Mouse (Mus musculus) mature B cell (primary cell): ENCODE data around the gene Mgat4b.
"Not testable (repeated sequence)": the region's sequence is repeated elsewhere in the genome, so short reads cannot be mapped to it uniquely, and the experiment has no call there.

Experiments
- in situ Hi-C: fragments of 300-500 bp; cut with MboI; formaldehyde crosslinking; loops from 2 replicates; pipeline ENCODE4 v1.14.3; 2019

Gene Mgat4b

GRCm38 (mm10) chr11:50210505-50211151, at the start of gene Mgat4b, which contains the start of gene Sqstm1:
Gene Mgat4b, plus strand, starts transcription at chr11:50210890.
Gene Sqstm1, minus strand, starts transcription at chr11:50210827.
- in situ Hi-C loops, result no loop called here

GRCm38 (mm10) chr11:50161578-50162304, 48.9 kb upstream of the Mgat4b start:
- in situ Hi-C loops, result no loop called here

- in situ Hi-C loops, result no loop called here
Observed at GRCm38 (mm10) chr11:50162338-50163050, 48.2 kb upstream of the Mgat4b start.

- in situ Hi-C loops, result no loop called here
Observed at GRCm38 (mm10) chr11:50168352-50168751, 42.3 kb upstream of the Mgat4b start.

GRCm38 (mm10) chr11:50174111-50174729, 36.5 kb upstream of the Mgat4b start, which contains the start of gene Mrnip:
Gene Mrnip, plus strand, starts transcription at chr11:50174444.
- in situ Hi-C loops, result not testable (repeated sequence)

- in situ Hi-C loops, result no loop called here
Observed at GRCm38 (mm10) chr11:50174730-50175187, 35.9 kb upstream of the Mgat4b start.

GRCm38 (mm10) chr11:50176351-50176750, 34.3 kb upstream of the Mgat4b start:
- in situ Hi-C loops, result no loop called here

- in situ Hi-C loops, result no loop called here
Observed at GRCm38 (mm10) chr11:50177111-50177510, 33.6 kb upstream of the Mgat4b start.

GRCm38 (mm10) chr11:50178532-50179488, 31.9 kb upstream of the Mgat4b start:
- in situ Hi-C loops, result no loop called here

GRCm38 (mm10) chr11:50180478-50181231, 30.0 kb upstream of the Mgat4b start:
- in situ Hi-C loops, result no loop called here

GRCm38 (mm10) chr11:50182702-50183101, 28.0 kb upstream of the Mgat4b start:
- in situ Hi-C loops, result no loop called here

GRCm38 (mm10) chr11:50184788-50185187, 25.9 kb upstream of the Mgat4b start:
- in situ Hi-C loops, result no loop called here

- in situ Hi-C loops, result no loop called here
Observed at GRCm38 (mm10) chr11:50188682-50189081, 22.0 kb upstream of the Mgat4b start.

- in situ Hi-C loops, result no loop called here
Observed at GRCm38 (mm10) chr11:50190362-50190761, 20.3 kb upstream of the Mgat4b start.

- in situ Hi-C loops, result no loop called here
Observed at GRCm38 (mm10) chr11:50192278-50192677, 18.4 kb upstream of the Mgat4b start.

GRCm38 (mm10) chr11:50194070-50194469, 16.6 kb upstream of the Mgat4b start:
- in situ Hi-C loops, result no loop called here

- in situ Hi-C loops, result no loop called here
Observed at GRCm38 (mm10) chr11:50194793-50195192, 15.9 kb upstream of the Mgat4b start.

- in situ Hi-C loops, result no loop called here
Observed at GRCm38 (mm10) chr11:50197500-50197899, 13.2 kb upstream of the Mgat4b start.

GRCm38 (mm10) chr11:50198219-50198846, 12.4 kb upstream of the Mgat4b start:
- in situ Hi-C loops, result no loop called here

- in situ Hi-C loops, result no loop called here
Observed at GRCm38 (mm10) chr11:50198916-50199315, 11.8 kb upstream of the Mgat4b start.
